18 mouse cellular contexts compared by ENCODE assay signal in genomic region chr7:77855077-77855476, GRCm38 (mm10).
"Had no signal": no experiment of that assay in that cellular context is flagged by ENCODE, and none has a peak within 500 bp of the region (broad histone marks: within the 10 kb centered on the region; RNA-seq: fewer than 3 reads in every experiment).

No protein-coding gene starts in this region.

- H3K27ac ChIP-seq: kidney, embryonic 15.5 days; limb, embryonic 12.5 days; limb, embryonic 15.5 days; liver, embryonic 14.5 days; lung, embryonic 15.5 days; stomach, embryonic 15.5 days had no signal

- H3K9me3 ChIP-seq: kidney, embryonic 15.5 days; limb, embryonic 12.5 days; limb, embryonic 15.5 days; lung, embryonic 15.5 days; stomach, embryonic 15.5 days had no signal

- H3K9ac ChIP-seq: kidney, embryonic 15.5 days; limb, embryonic 12.5 days; limb, embryonic 15.5 days; liver, embryonic 14.5 days; liver, postnatal 0 days; lung, embryonic 15.5 days; stomach, embryonic 15.5 days had no signal

- DNase-seq: kidney, adult 8-10 months; kidney, postnatal 10 days; kidney, postnatal 4 days; left cerebral cortex, postnatal 4 days; liver, postnatal 0 days; lung, postnatal 36 days; midbrain, embryonic 14.5 days; right cerebral cortex, postnatal 25 days; spleen, adult 18-20 months; thymus, postnatal 25 days had no signal

- H3K27me3 ChIP-seq: kidney, embryonic 15.5 days; limb, embryonic 12.5 days; limb, embryonic 15.5 days; lung, embryonic 15.5 days; stomach, embryonic 15.5 days had no signal

- ATAC-seq: liver, postnatal 0 days had no signal

- H3K4me1 ChIP-seq: limb, embryonic 12.5 days; limb, embryonic 15.5 days; lung, embryonic 15.5 days had no signal

- H3K36me3 ChIP-seq: kidney, embryonic 15.5 days; limb, embryonic 12.5 days; limb, embryonic 15.5 days; lung, embryonic 15.5 days; stomach, embryonic 15.5 days had no signal

- H3K4me2 ChIP-seq: kidney, embryonic 15.5 days; limb, embryonic 12.5 days; limb, embryonic 15.5 days; liver, embryonic 11.5 days; lung, embryonic 15.5 days; midbrain, embryonic 11.5 days; stomach, embryonic 15.5 days had no signal

- H3K4me3 ChIP-seq: kidney, embryonic 15.5 days; limb, embryonic 12.5 days; limb, embryonic 15.5 days; lung, embryonic 15.5 days; stomach, embryonic 15.5 days had no signal
